Mouse (Mus musculus) WW6 (cell line): Measurements from ENCODE around the gene Tppp3.

ENCODE experiments used
- DNase-seq: peaks from one replicate; pipeline ENCODE4 v3.0.0-alpha.2; 2013; ENCODE audit warnings: low read depth, low spot score

Gene Tppp3

DNA sequence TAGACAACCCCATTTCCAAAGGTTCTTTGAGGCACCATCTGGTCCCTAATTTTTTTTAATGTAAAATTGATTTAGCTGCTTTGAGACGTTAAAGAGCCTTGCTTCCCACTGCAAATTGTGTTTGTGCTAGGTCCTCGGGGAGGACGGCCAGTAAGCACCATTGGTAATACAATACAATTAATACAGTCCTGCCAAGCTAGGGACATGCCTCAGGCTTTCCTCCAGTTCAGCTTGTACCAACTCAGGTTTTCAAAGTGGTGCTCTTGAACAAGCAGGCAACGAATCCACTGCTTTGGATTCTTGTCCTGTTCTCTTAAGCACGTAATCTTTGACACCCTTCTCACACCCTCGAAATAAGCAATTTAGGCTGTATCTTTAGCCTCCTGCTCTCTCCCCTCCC lies 38.3 kb downstream of the Tppp3 start:
- DNase-seq: no peak

DNA sequence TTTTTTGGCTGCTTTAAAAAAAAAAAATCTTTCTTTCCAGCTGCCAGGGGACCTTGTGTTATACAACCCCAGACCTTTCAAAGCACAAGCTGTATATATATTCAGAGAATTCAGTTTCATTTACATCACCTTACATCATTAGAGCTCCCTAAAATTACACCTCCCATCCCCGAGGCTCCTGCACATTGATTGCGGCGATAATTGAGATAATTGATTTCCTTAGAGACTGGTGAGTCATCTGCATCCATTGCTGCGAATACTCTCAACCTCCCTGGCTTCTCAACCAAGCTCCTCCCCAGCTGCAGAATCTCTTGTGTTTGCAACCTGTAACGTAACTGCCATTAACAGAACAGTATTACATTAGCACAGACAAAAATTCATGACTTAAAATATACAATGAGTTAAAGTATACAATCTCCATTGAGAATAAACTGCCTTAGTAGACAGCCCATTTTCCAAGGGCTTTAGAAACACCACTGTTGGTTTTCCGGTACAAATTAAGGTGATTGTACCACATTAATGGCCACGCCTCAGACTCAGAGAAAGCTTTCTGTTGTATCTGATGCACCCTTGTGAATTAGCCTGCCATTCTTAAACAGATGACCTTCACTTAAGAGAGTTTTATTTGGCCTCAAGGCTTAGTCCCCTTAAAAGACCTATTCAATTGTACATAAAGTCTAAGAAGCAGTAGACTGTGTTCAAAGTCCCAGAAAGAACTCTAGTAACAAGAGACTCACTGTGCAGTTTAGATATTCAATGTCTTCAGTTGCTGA lies 39.4 kb downstream of the Tppp3 start:
- no peak for DNase-seq

DNA sequence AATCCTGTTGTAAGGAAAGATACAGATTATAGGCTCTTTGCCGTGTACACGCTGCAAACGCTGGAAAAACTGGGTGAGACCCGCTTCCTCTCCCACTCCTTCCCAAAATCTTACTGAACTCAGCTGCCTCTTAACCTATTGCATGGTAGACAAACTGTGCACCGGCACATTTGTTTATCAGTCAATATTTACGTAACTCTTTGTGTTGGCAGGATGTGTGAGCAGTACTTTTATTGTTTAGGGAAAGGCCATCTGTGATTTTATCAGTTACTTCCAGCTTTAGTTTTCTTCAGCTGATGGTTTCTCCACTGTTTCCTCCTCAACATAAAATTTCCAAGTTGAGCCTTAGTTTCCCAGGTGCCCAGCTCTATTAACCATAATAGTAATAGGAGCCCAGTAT lies 44.4 kb downstream of the Tppp3 start:
- no peak for DNase-seq

DNA sequence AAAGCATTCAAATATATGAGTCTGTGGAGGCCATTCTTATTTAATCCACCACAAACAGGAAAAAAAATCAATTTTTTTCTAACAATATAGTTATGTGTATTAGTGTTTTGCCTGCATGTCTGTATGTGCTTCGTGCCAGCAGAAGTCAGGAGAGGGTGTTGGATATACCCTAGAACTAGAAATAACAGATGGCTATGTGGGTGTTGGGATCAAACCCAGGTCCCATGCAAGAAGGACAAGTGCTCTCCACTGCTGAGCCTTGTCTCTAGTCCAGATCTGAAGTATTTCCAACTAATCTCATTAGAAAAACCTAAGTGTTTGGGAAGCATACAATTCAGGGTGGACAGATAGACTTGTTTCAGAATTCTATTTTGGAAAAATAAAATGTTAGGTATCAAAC lies 49.3 kb downstream of the Tppp3 start:
- no peak for DNase-seq

DNA sequence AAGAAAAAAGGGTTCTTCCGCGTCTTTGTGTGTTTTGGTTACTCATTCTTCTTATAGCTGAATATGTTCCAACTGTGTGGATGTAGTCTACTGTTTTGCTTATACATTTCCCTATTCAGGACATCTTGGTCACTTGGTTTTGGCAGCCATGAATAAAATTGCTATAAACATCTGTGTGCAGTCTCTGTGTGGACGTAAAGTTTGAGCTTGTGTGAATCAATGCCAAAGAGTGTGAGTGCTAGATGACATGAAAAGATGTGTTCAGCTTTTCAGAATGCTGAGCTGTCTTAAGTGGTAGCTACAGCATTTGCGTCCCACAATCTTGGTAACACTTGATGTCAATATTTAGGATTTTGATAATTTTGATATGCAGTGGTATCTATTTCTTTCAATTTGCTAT lies 51.5 kb downstream of the Tppp3 start:
- no peak for DNase-seq

DNA sequence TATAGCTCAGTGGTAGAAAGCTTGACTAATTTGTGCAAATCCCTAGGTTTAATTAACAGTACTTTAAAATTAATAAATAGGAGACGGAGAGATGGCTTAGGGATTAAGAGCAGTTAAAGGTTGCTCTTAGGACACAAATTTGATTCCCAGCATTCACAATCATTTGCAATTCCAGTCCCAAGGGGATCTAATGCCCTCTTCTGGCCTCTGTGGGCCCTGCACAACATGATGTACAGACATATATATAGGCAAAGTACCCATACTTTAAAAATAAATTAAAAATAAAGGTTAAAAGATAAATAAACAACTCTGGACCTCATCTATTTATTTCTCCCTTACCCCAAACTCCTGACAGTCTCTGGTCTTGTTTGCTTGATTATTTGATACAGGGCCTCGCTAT lies 52.3 kb downstream of the Tppp3 start:
- no peak for DNase-seq
